Comparison of ENCODE assay signal across 9 mouse cellular contexts in the genomic region with DNA sequence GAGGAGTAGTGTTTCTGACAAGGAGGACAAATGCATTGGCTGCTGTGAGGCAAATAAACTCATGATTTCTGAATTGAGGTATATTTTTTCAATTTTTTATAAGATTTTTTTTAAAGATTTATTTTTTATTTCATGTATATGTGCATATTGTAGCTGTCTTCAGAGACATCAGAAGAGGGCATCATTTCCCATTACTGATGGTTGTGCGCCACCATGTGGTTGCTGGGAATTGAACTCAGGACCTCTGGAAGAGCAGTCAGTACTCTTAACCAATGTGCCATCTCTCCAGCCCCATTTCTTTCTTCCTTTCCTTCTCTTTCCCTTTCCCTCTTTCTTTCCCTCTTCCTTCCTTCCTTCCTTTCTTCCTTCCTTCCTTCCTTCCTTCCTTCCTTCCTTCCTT. TPM values are rescaled to one million over a fixed set of nuclear protein-coding genes. Genes with fewer than 3 reads are reported as not detected.
DNase-seq lines count a peak whose midpoint lies in the region; ATAC-seq and TF ChIP-seq lines count a peak whose summit lies in the region.
"Had no signal": no experiment of that assay in that cellular context is flagged by ENCODE, and none has a peak within 500 bp of the region (broad histone marks: within the 10 kb centered on the region; RNA-seq: fewer than 3 reads in every experiment).

No protein-coding gene starts in this region.

- no peak overlapping the region for H3K9ac ChIP-seq in hindbrain, postnatal 0 days (replicated peaks; ENCODE audit: low read length)
- H3K9ac ChIP-seq in neural tube, embryonic 11.5 days (ENCODE audit: low read length): no peak overlapping the region
- H3K9ac ChIP-seq: hindbrain, embryonic 15.5 days had no signal

- H3K27ac ChIP-seq in hindbrain, postnatal 0 days: no peak overlapping the region
- H3K27ac ChIP-seq in neural tube, embryonic 11.5 days (ENCODE audit: low read depth, low read length): no peak overlapping the region
- H3K27ac ChIP-seq: hindbrain, embryonic 15.5 days had no signal

- peak; percentile 52 for TF ChIP-seq CTCF in hindbrain, postnatal 0 days (IDR thresholded peaks at IDR 0.05; ENCODE audit: low read depth)

- no peak overlapping the region for H3K4me2 ChIP-seq in hindbrain, postnatal 0 days (ENCODE audit: low read depth, low read length)
- no peak overlapping the region for H3K4me2 ChIP-seq in neural tube, embryonic 11.5 days (ENCODE audit: low read depth)
- H3K4me2 ChIP-seq: hindbrain, embryonic 15.5 days had no signal

- no peaks in the 10 kb centered on the region for H3K27me3 ChIP-seq in hindbrain, postnatal 0 days (ENCODE audit: insufficient read depth, low read length)
- H3K27me3 ChIP-seq in neural tube, embryonic 11.5 days (ENCODE audit: control insufficient read depth, insufficient read depth, low read length): no peaks in the 10 kb centered on the region
- H3K27me3 ChIP-seq: hindbrain, embryonic 15.5 days had no signal

- 14% methylated on average over 1 of the region's 1 CpGs for WGBS in hindbrain, postnatal 0 days
- WGBS in neural tube, embryonic 11.5 days: 22% methylated on average over 1 of the region's 1 CpGs

- H3K36me3 ChIP-seq in hindbrain, postnatal 0 days (ENCODE audit: insufficient read depth, low read length): no peaks in the 10 kb centered on the region
- no peaks in the 10 kb centered on the region for H3K36me3 ChIP-seq in neural tube, embryonic 11.5 days (ENCODE audit: control insufficient read depth, insufficient read depth, low read length)
- H3K36me3 ChIP-seq: hindbrain, embryonic 15.5 days had no signal

- H3K4me1 ChIP-seq in hindbrain, postnatal 0 days (ENCODE audit: insufficient read depth, low read length): no peaks in the 10 kb centered on the region
- no peaks in the 10 kb centered on the region for H3K4me1 ChIP-seq in neural tube, embryonic 11.5 days (ENCODE audit: control insufficient read depth, insufficient read depth, low read length)
- H3K4me1 ChIP-seq: hindbrain, embryonic 15.5 days had no signal

- ATAC-seq in hindbrain, postnatal 0 days: no peak
- ATAC-seq in neural tube, embryonic 11.5 days (ENCODE audit: insufficient read depth, low FRiP score, low TSS enrichment): no peak
- ATAC-seq in granulocyte monocyte progenitor cell, adult 5-6 weeks (replicated peaks; ENCODE audit: poor library complexity, severe bottlenecking): no peak

- H3K9me3 ChIP-seq in hindbrain, postnatal 0 days (ENCODE audit: low read length): no peaks in the 10 kb centered on the region
- H3K9me3 ChIP-seq in neural tube, embryonic 11.5 days (ENCODE audit: control insufficient read depth, low read length): no peaks in the 10 kb centered on the region
- H3K9me3 ChIP-seq: hindbrain, embryonic 15.5 days had no signal

- no peak overlapping the region for H3K4me3 ChIP-seq in hindbrain, postnatal 0 days (ENCODE audit: low read length)
- no peak overlapping the region for H3K4me3 ChIP-seq in neural tube, embryonic 11.5 days (ENCODE audit: low read depth, low read length)
- H3K4me3 ChIP-seq: hindbrain, embryonic 15.5 days had no signal

- peak; percentile 16 for DNase-seq in gastrocnemius, postnatal 10 days
- no peak for DNase-seq in gastrocnemius, postnatal 4 days (ENCODE audit: low spot score in 2 of 2)
- DNase-seq in right cerebral cortex, adult 18-20 months: peak; percentile 3
- no peak for DNase-seq in right cerebral cortex, postnatal 25 days
- peak; percentile 7 for DNase-seq in c-Kit-positive CD71-negative TER-119-negative erythroid progenitor cells, embryonic 14.5 days (ENCODE audit: low read depth)
- no peak for DNase-seq in hindbrain, postnatal 0 days (ENCODE audit: low spot score)
- DNase-seq in neural tube, embryonic 11.5 days (ENCODE audit: low spot score): peak; percentile 24

RNA-seq across cellular contexts. Expression of a gene that starts 31.0 kb away (rescaled TPM):
- 1 to 10 TPM in 1 of 2 experiments, under 1 TPM in 1; 0.92 to 1.4 TPM for total RNA-seq in gastrocnemius, postnatal 10 days (2021)
- 1 to 10 TPM; 2.2 to 2.6 TPM for total RNA-seq in gastrocnemius, postnatal 4 days (2021)
- total RNA-seq in hindbrain, postnatal 0 days (2014; rRNA removed): 0.63 and 1.4 TPM in 2 replicates
- 2.2 and 4.1 TPM in 2 replicates for polyA plus RNA-seq in hindbrain, postnatal 0 days (2015; fragmentation: Nextera tagmentation; extraction: Ambion mirVana)
- 6.3 and 7.3 TPM in 2 replicates for polyA plus RNA-seq in neural tube, embryonic 11.5 days (2014; fragmentation: Nextera tagmentation; extraction: Ambion mirVana)
- total RNA-seq in granulocyte monocyte progenitor cell, adult 5-6 weeks (2014; fragmentation: Nextera tagmentation): 11.9 and 13.1 TPM in 2 replicates
- total RNA-seq in granulocyte monocyte progenitor cell, adult 5-6 weeks (2017): 23.4 and 32.6 TPM in 2 replicates

RNA-seq across cellular contexts. Expression of a gene that starts 31.3 kb away (rescaled TPM):
- 10 to 100 TPM; 18.7 to 21.3 TPM for total RNA-seq in gastrocnemius, postnatal 10 days (2021)
- 10 to 100 TPM; 17.3 to 20.3 TPM for total RNA-seq in gastrocnemius, postnatal 4 days (2021)
- 12.9 and 28.3 TPM in 2 replicates for total RNA-seq in hindbrain, postnatal 0 days (2014; rRNA removed)
- polyA plus RNA-seq in hindbrain, postnatal 0 days (2015; fragmentation: Nextera tagmentation; extraction: Ambion mirVana): 24.6 and 26.7 TPM in 2 replicates
- polyA plus RNA-seq in neural tube, embryonic 11.5 days (2014; fragmentation: Nextera tagmentation; extraction: Ambion mirVana): 21.3 and 26.8 TPM in 2 replicates
- 60.2 and 62.0 TPM in 2 replicates for total RNA-seq in granulocyte monocyte progenitor cell, adult 5-6 weeks (2014; fragmentation: Nextera tagmentation)
- 92.9 and 106 TPM in 2 replicates for total RNA-seq in granulocyte monocyte progenitor cell, adult 5-6 weeks (2017)

Comparison
In these comparisons a context has a peak if more than half of its experiments do, and no peak if none do; other contexts are left out.
1. DNase-seq: peak in gastrocnemius, postnatal 10 days (single experiment), right cerebral cortex, adult 18-20 months (single experiment), c-Kit-positive CD71-negative TER-119-negative erythroid progenitor cells, embryonic 14.5 days (single experiment) and neural tube, embryonic 11.5 days (single experiment); none in gastrocnemius, postnatal 4 days (0 of 2), right cerebral cortex, postnatal 25 days (single experiment) and hindbrain, postnatal 0 days (single experiment).